Mouse (Mus musculus) kidney, postnatal 14 days (tissue): ENCODE data around the gene Klhdc7b.

Source experiments
- DNase-seq: peaks from one replicate; pipeline ENCODE4 v3.0.0; 2022; ENCODE audit warnings: mixed read lengths

Klhdc7b gene

DNA sequence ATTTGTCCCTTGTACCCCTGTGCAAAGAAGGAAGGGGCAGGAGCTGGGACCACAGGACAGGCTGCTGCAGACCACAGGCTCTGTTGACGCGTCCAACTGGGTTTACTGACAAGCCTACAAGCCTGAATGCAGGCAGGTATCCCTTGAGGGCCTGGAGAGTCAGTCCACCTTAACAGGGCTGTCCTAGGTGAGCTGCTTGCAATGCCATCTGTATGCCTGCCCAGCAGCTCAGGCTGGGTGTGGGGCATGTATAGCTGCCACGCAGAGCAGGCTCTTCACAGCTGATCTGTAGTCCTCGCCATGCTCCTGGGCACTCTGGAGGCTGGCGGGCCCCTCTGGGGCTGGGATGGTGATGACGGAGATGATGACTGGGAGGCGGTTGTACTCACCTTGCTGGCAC, at the start of gene Klhdc7b:
Gene Klhdc7b (plus strand): TSS at position 301 of the 400 bp plus-strand sequence.
- DNase-seq, result no peak

DNA sequence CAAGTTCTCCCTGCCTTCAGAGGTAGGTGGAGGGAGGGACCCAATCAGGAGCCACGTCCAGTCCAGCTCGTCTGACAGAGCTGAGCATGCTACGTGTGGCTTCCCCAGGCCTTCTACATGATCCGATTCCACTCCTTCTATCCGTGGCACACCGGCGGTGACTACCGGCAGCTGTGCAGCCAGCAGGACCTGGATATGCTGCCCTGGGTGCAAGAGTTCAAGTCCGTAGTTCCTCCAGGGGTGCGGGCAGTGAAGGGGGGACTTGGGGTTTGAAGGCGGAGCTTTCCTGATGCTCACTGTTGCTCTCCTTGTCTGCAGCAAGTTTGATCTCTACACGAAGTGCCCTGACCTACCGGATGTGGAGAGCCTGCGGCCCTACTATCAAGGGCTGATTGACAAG, 48.3 kb upstream of the Klhdc7b start:
- no peak for DNase-seq

DNA sequence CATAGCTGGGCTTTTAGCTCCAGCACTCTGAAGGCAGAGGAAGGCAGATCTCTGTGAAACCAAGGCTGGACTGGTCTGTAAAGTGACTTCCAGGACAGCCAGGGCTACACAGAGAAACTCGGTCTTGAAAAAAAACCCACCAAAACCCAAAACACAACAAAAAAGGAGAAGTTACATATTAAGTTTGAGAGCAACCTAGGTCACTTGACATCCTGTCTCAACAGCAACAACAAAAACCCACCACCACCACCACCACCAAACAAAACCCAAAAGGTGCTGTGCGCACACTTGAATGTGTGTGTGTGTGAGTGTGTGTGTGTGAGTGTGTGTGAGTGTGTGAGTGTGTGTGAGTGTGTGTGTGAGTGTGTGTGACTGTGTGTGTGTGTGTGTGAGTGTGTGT, 45.0 kb upstream of the Klhdc7b start:
- DNase-seq, result no peak

DNA sequence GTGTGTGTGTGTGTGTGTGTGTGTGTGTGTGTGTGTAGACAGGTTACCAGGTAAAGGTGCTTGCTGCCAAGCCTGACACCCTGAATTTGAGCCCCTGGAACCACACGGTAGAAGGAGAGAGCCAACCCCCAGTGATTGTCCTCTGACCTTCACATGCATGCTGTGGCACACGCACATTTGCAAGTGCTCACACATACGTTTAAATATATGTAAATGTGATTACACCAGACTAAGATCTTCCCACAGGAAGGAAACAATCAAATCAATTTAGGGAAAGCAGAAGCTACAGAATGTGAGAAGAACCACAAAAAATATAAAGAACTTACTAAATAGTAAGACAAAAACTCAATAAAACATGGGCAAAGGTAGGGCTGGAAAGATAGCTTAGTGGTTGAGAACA, 44.6 kb upstream of the Klhdc7b start:
- no peak for DNase-seq

DNA sequence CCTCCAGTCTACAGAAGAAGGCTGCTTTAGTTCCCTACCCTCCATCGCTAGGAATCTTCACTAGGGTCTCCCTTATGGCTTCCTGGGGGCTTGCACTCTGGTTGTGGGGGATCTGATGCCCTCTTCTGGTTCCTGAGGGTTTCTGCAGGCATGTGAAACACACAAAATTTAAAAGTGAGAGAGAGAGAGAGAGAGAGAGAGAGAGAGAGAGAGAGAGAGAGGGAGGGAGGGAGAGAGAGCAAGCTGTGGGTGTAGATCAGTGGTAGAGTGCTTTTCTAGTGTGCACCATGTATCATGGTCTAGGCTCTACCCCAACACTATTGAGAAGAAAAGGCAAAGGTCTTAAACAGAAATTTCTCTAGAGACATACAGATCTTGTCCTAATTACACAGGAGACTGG, 43.0 kb upstream of the Klhdc7b start:
- no peak for DNase-seq

DNA sequence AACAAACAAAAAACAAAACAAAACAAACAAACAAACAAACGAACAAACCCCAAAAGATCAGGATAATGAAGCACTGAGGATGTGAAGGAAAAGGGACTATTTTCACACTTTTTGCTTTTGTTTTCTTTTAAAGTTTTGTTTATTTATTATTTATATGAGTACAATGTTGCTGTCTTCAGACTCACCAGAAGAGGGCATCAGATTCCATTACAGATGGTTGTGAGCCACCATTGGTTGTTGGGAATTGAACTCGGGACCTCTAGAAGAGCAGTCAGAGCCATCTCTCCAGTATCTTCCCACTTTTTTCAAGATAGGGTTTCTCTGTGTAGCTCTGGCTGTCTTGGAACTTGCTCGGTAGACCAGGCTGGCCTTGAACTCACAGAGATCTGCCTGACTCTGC, 41.4 kb upstream of the Klhdc7b start:
- DNase-seq, result no peak

DNA sequence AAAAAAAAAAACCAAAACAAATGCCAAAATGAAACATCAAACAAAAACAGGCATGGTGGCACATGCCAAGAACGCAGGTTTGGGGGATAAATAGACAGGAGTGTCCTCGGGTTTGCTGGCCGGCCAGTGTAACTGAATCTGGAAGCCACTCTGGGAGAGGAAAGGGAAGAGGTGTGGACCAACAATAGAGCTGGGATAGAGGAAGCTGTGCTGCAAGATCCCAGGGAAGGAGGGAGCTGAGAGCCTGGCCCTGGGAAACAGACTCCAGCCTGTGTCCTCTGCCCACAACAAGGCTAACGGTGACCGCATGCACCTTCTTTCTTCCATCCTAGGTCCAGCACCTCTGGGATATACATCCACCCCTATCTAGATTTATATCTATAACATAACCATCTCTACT, 34.3 kb upstream of the Klhdc7b start:
- DNase-seq, result no peak

DNA sequence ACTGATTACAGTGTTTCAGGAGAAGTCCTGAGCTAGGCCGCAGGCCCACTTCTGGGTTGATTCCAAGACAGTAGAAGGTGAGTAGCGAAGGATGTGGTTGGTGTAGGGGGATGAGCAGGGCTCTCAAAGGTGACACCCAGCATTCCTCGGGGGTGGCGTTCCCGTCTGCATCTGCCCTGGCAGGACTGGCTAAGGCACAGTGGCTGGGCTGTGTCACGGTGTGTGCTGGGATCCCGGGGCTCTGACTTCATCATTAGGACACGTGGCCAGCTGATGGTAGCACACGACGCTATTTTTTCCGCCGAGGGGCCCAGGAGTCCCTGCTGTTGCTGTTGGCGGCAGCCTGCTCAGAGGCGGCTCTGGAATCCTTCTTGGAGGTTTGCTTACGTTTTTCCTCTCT, 33.4 kb upstream of the Klhdc7b start:
- DNase-seq, result no peak

DNA sequence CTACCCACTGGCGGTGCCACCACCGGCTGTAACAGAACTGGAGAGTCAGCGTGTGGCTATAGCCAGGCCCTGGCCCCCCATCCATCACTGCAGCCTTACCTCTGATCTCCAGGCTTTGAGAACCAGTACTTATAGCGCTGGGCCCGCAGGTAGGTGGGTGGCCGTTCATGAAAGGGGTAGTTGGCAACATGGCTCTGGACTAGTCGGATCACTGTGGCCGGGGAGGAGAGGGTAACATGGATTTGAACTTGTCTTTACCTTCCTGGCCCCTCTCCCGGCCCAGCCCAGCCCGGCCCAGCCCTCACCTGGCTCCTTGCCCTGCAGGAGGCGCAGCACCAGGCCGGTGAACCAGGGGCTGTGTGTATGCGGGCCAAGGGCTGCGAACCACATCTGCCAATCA, 32.7 kb upstream of the Klhdc7b start:
- DNase-seq, result no peak

DNA sequence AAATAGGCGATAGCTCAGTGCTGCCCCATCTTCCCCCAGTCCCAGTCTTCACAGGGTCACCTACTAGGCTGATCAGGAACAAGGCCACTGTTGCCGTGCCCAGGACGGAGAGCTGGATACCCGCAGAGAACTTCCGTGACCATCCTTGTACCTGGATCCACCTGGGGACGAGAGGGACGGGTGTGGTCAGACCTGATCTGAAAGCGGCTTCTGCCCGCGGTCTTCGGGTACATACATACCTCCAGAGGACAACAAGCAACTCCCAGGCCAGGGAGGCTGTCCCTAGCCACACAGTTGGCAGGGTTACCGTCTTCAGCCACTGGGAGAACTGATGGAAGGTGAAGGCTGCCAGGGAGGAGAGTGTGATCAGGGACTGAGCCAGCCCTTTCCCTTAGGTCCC, 31.9 kb upstream of the Klhdc7b start:
- DNase-seq, result no peak

DNA sequence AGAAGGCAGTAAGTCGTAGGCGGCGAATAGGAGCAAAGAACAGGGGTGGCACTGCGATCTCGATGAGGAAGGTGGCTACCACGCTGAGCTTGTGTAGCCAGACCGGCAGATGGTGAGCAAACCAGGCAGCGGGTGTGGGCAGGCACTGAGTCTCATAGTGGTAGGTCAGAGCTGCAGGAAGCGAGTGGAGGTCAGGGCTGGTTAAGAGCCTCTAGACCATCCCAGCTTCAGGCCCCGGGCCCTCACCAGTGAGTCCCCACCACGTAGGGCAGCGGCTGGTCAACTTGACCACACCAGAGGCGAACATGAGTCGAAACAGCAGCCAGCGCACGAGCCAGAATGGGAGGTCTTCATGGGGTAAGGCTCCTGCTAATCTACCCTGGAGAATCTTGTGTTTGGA, 30.9 kb upstream of the Klhdc7b start:
- DNase-seq, result no peak

DNA sequence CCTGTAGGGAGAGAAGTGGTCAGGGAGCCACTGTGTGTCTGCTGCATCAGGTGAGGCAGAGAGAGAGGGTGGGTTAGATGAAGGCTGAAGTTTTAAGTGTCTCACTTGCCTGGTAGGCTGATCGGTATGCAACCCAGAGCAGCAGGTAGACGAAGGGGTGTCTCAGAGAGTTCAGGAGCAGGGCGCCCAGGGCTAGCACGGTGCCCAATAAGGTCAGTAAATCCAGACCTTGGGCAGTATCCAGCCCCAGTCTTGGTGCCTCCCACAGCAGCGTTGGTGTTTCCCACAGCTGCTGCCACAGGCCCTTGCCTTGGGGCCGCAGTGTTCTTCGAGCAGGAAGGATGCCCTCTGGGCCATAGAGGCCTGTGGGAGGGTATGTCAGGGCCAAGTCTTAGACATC, 30.3 kb upstream of the Klhdc7b start:
- DNase-seq, result no peak

DNA sequence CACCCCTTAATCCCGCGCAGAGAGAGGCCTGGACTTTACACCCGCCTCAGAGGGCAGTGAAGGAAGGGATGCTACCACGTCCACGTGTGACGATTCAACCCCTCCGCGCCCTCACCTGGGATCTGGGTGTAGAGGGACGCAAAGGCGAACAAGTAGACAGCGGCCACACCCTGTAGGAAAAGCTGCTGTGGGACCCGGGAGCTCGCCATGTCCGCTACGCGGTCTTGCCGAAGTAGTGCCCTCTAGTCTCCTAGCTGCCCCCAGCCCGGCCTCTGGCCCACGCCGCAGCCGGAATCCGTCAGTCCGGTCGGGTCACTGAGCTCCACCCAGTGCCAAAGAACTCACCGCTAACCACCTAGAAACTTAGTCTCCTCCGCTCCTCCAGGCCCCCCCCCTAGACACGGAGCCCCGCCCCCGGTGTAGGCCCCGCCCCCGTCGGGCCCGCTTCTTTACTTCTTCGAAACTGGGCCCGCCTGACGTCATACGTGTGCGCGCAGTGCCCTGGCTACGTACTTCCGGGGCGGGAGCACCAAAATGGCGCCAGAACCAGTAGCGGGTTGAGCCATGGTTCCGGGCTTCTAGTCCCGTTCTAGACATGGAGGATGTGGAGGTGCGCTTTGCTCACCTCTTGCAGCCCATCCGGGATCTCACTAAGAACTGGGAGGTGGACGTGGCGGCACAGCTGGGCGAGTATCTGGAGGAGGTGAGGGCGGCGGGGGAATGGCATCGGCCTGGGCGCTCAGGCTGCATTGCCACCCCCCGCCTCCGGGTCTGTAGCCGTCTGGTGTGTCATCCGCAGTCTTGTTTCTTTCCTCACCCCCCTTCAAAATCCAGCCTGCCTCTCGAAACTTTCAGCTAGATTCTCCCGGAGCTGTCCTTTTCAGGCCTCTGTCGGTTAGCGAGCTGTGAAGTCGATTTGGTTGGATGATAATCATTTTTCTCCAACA, 29.2 kb upstream of the Klhdc7b start, which contains the start of the genes Lmf2 and Ncaph2:
Gene Lmf2 (minus strand): TSS at position 419 of the 947 bp plus-strand sequence.
Gene Ncaph2 (plus strand): TSS at position 479 of the 947 bp plus-strand sequence.
- DNase-seq, result peak; percentile 97

DNA sequence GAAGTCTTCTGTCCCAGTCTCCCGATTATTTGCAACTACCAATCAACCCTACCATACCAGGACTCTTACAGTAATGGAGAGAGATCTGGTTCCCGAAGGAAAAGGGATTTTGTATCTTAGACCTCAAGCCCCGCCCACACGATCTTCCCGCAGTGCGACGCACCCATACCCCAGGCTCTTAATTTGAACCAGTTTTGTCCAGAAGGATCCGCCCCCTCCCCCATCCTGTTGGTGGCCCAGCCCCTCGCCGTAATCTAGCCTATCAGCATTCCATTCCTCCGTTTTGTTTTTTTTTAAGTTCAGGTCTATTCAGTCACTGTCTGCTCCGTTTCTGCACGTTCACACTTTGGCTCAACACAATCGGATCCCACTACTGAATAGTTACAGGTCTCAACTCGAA, 28.3 kb upstream of the Klhdc7b start:
- peak; percentile 89 for DNase-seq

DNA sequence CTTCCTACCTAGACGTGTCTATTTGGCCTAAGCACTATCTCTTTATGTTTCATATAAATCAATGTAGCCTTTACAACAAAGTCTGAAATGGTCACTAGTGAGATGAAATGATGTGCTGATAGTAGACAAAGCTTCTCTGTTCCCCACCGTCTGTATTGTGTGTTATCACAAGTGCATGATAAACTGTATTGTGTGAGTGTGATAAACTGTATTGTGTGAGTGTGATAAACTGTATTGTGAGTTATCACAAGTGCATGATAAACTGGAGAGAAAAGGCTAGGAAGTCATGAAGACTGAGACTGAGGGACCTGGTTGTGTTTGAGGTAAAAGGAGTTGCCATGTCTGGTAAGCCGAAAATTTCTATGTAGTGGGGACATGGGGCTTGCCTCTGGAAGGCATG, 25.9 kb upstream of the Klhdc7b start:
- DNase-seq, result no peak

DNA sequence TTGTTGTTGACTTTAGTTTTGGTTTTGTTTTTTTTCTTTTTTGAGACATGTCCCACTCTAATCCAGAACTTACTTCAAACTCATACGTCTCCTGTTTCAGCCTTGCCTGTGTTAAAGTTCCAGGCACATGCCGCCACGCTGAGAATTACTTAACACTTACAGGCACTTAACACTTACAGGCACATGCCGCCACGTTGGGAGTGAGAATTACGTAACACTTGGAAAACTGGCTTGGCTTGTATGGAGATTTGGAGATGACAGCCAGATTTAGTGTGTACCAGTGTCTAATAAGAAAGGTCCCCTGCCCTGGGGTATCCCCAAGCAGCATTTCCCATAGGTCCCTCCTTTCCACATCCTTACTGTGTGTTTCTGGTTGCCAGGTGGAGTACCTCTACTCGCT, 21.7 kb upstream of the Klhdc7b start:
- no peak for DNase-seq

DNA sequence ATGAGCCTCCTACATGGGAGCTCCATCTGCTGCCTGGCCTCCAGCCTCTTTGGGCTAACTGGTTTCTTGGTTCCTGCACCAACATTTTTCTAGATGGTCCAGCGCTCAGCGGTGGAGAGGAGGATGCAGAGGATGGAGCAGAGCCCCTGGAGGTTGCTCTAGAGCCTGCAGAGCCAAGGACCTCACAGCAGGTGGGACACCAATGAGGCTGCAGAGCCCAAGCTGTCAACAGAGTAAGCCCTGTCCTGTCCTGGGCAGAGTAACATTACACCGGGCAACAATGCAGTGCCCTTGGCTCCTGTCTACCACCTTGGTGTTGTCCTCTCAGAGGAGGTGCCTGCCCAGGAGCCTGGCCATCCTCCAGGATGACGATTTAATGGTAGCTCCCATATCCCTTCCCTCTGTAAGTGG, 19.6 kb upstream of the Klhdc7b start:
- DNase-seq, result no peak

DNA sequence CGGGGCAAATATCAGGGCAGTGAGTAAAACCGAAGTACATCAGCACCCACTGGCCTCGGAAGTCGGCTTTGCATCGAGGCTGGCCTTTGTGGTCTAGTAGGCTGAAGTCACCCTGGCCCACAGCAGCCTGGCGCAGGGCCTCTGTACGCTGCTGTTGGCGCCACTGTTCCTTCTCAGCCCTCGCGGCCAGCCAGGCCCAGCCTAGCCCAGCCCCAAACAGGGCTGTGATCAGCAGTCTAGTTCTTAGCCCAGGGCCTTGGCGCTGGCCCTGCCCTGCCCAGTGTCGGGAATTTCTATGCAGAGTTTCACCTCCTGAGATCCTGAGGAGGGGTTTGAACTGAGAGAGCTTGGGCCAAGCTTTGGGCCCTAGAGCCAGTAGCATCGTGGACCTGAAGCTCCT, 12.6 kb upstream of the Klhdc7b start:
- DNase-seq, result no peak

DNA sequence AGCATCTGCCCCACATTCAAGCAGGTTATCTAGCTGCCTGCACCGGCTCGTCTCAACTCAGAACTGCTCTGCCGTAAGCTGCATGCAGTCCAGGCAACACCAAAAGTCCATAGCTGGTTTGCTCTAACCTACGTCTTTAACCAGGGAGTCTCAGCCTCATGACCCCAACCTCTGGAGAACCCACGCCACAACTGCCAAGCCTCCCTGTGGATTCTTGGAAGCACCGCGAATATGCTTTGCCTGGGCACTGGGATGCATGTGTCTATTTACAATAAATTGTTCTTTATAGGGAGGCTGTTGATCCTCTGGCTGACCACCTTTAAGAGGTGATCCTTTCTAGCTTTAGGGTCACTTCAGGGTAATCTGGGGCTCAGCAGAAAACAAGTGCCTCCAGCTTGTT, 12.2 kb upstream of the Klhdc7b start:
- DNase-seq, result no peak

DNA sequence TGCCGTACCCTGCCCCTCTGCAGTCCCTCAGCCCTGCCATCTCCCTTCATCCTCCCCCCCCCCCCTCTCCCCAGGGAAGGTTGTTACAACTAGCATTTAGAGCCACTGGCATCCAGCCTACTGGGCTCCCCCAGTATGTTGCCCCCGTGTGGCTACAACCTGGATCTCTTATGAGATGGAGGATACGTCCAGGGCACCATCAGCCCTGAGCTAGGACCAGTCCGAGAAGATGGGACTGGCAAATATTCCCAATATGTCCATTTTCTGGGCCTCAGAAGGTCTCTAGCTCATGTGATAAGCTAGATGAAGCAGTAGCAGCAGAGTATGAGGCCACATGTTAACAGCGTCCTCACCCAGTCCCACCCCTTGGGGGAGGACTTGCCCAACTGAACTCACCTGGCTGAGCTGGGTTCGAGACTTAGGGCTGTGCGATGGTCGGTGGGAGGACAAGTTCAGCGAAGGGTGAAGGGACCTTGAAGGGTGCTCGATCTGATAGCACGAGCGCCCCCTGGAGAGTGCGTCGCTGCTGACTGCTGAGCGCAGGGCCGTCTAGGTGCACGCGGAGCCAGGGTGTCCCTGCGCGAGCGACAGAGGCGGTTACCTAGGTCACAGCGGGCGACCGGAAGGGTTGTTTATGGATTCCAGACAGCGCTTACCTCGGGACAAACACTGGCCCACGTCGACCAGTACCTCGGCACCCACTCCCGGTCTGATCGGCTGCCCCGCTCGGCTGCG, 11.5 kb upstream of the Klhdc7b start:
- DNase-seq, result peak; percentile 91

DNA sequence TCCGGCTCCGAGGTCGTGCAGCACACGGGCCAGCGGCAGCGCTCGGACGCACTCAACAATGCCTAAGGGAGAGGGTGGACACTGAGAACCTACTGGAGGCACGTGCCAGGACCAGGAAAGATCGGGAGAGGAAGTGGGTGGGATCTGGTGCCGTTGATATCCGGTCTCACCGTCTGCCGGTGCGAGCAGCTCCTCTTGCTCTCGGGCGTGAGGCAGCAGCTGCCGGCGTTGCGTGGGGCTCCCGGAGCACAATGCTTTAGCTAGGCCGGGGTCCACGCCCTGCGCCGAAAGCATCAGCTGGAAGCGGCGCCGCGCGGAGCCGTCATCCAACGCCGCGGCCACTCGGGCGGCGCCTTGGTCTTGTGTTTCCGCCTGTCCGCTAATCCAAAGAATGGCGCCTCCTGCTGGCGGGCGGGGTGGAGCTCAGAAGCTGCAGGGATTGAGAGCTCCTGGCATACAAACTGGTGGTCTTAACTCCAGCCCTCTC, 10.9 kb upstream of the Klhdc7b start, which contains the start of gene Sco2:
Gene Sco2 (minus strand): TSS at position 85 of the 487 bp plus-strand sequence.
- peak; percentile 93 for DNase-seq

DNA sequence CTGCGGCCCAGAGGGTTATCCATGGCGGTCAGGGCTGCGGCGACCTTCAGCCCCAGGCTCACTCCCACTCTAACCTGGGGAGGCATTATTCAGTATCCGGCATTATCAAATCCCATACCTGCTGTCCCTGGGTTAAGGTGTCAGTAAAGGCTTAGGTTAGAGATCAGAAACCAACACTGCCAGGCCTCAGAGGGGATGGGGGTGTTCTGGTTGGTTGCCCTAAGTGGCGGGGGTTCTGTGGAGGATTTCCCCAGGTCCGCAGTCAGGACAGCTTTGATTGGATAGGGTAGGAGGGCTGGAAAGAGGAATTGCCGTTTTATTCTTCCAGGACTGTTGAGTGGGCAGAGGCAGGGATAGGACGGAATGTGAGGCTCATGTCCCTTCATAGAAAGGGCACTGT, 10.4 kb upstream of the Klhdc7b start:
- no peak for DNase-seq

DNA sequence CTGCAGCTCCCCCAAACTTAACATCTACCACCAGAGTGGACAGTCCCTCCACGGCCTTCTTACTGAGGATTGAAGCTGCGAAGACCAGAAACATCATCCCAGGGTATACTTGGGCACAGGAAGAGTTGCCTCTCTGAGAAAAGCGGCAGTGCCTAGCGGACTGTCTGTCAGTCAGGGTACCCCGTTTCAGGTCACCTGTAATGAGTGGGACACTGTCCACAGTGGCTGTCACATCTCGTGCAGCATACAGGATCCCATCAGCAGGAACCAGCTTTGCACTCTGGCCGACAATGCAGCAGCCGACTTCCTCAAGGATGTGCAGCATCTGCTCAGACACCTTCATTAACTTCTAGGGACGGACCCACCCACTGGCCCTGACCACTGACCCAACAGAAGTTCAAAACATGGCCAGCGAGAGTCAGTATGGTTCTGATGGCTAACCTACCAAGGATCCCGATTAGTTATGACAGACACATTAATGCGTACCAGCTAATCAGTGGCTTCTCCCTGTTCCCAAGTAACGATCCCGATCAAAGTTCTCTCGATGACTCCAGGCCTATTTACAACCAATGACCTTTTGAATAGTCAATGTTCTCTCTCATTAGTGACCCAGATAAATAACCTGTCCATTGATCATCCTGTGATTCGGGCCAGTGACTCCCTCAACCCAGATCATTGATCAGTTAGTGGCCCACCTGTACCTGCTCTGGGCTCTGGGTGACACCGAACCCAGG, 9.7 kb upstream of the Klhdc7b start:
- DNase-seq, result no peak
